Comparison of ENCODE assay signal across 25 mouse cellular contexts in the genomic region with DNA sequence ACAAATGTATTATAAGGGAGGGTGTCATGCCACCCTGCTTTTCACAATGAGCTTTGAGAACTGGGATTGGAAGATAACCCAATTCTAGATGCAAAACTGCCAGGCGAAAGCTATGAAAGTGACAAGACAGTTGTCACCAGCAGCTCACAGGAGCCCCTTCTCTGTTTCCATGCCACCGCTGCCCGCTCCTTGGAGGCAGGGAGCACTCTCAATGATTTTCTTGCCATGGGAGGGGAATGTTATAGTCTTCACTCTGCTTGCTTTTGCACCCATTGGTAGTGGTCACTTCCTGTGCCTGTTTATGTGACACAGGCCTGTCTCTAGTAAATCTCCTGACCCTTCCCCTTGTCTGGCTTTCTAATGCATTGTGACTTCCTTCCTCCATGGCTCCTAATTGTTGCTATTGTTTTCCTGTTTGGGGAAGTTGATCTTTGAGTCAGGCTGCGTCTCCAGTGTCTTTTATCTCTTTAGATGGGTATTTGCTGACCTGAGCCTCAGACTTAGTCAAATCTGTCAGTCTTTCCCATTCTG.
A peak's percentile ranks its signal among the peaks of the same experiment; 100 is the strongest.
DNase-seq lines count a peak whose midpoint lies in the region; ATAC-seq and TF ChIP-seq lines count a peak whose summit lies in the region.
"Had no signal": no experiment of that assay in that cellular context is flagged by ENCODE, and none has a peak within 500 bp of the region (broad histone marks: within the 10 kb centered on the region; RNA-seq: fewer than 3 reads in every experiment).

No protein-coding gene starts in this region.

- no peaks in the 10 kb centered on the region for H3K27me3 ChIP-seq in lung, postnatal 0 days (replicated peaks; ENCODE audit: insufficient read depth, low read length)
- H3K27me3 ChIP-seq: embryonic facial prominence, embryonic 13.5 days; forebrain, embryonic 15.5 days; Patski had no signal

- peak; percentile 83 for ATAC-seq in lung, postnatal 0 days
- ATAC-seq: forebrain, embryonic 15.5 days; hindbrain, postnatal 0 days; inflammation-experienced regulatory T-cells, adult 6 months; Patski had no signal

- no peak overlapping the region for H3K27ac ChIP-seq in lung, postnatal 0 days (ENCODE audit: low read length)
- H3K27ac ChIP-seq: embryonic facial prominence, embryonic 10.5 days; embryonic facial prominence, embryonic 13.5 days; forebrain, embryonic 12.5 days; forebrain, embryonic 15.5 days; hindbrain, embryonic 14.5 days; hindbrain, postnatal 0 days had no signal

- no peak for TF ChIP-seq CTCF in lung, postnatal 0 days (IDR thresholded peaks at IDR 0.05)

- DNase-seq in ZHBTc4 (ENCODE audit: low read depth, low spot score): peak; percentile 20
- DNase-seq in lung, postnatal 0 days (ENCODE audit: low spot score): peak; percentile 44
- peak; percentile 76 for DNase-seq in lung, postnatal 25 days (ENCODE audit: low spot score)
- DNase-seq in embryo, embryonic 11 days: no peak
- DNase-seq in frontal cortex, postnatal 14 days (ENCODE audit: low spot score in 2 of 2): no peak
- no peak for DNase-seq in gastrocnemius, postnatal 10 days
- DNase-seq: adrenal gland, adult 2 months; adrenal gland, postnatal 14 days; cerebellum, adult 11 months; cerebellum, adult 2 months; cerebellum, adult 9-11 months; cerebellum, postnatal 25 days; gastrocnemius, postnatal 14 days; heart, adult 11 months; heart, postnatal 36 days had no signal

- no peaks in the 10 kb centered on the region for H3K9me3 ChIP-seq in lung, postnatal 0 days (ENCODE audit: low read length)
- H3K9me3 ChIP-seq: embryonic facial prominence, embryonic 10.5 days; embryonic facial prominence, embryonic 13.5 days; forebrain, embryonic 12.5 days; forebrain, embryonic 15.5 days had no signal

- H3K9ac ChIP-seq in lung, postnatal 0 days (replicated peaks; ENCODE audit: low read depth): no peak overlapping the region
- H3K9ac ChIP-seq: embryonic facial prominence, embryonic 13.5 days; forebrain, embryonic 12.5 days; forebrain, embryonic 15.5 days; hindbrain, embryonic 14.5 days had no signal

- TF ChIP-seq EP300 in lung, postnatal 0 days (IDR thresholded peaks at IDR 0.05): peak; percentile 97

- WGBS in lung, postnatal 0 days: 58% methylated on average over 4 of the region's 4 CpGs

- H3K4me2 ChIP-seq in lung, postnatal 0 days (replicated peaks; ENCODE audit: low read depth, low read length): no peak overlapping the region
- H3K4me2 ChIP-seq: embryonic facial prominence, embryonic 13.5 days; forebrain, embryonic 12.5 days; forebrain, embryonic 15.5 days; heart, embryonic 11.5 days; hindbrain, embryonic 14.5 days had no signal

- H3K4me1 ChIP-seq in lung, postnatal 0 days (ENCODE audit: insufficient read depth, low read depth, low read length): no peaks in the 10 kb centered on the region
- H3K4me1 ChIP-seq: forebrain, embryonic 12.5 days; forebrain, embryonic 15.5 days had no signal

- no peak overlapping the region for H3K4me3 ChIP-seq in lung, postnatal 0 days (ENCODE audit: low read depth, low read length)
- H3K4me3 ChIP-seq: embryonic facial prominence, embryonic 10.5 days; embryonic facial prominence, embryonic 13.5 days; erythroblast, embryonic 14.5 days; forebrain, embryonic 12.5 days; forebrain, embryonic 15.5 days had no signal

- no peaks in the 10 kb centered on the region for H3K36me3 ChIP-seq in lung, postnatal 0 days (ENCODE audit: insufficient read depth, low read length)
- H3K36me3 ChIP-seq: embryonic facial prominence, embryonic 10.5 days; embryonic facial prominence, embryonic 13.5 days; forebrain, embryonic 12.5 days; forebrain, embryonic 15.5 days had no signal

Comparison
In these comparisons a context has a peak if more than half of its experiments do, and no peak if none do; other contexts are left out.
1. DNase-seq: peak in ZHBTc4 (single experiment), lung, postnatal 0 days (single experiment) and lung, postnatal 25 days (single experiment); none in embryo, embryonic 11 days (single experiment), frontal cortex, postnatal 14 days (0 of 2) and gastrocnemius, postnatal 10 days (single experiment).